Mouse (Mus musculus) CH12.LX (cell line): ENCODE measurements at regions not wholly inside any gene's neighbourhood (a gene's known extent, or its start where the extent isn't known, plus 50 kb on each side); places are given as distances from the start of the nearest gene placed in this dataset.

Experiments used
- DNase-seq: peaks from one replicate; pipeline ENCODE4 v3.0.0-alpha.2; 2013; ENCODE audit errors: extremely low read depth
- H3K27ac ChIP-seq: 2 replicates; pipeline ENCODE4 v1.5.1; 2012; ENCODE audit warnings: low read depth, mild to moderate bottlenecking, control low read depth, moderate library complexity; ENCODE audit not compliant: insufficient read depth
- H3K27me3 ChIP-seq: replicated peaks from 2 replicates; pipeline ENCODE3; 2012; ENCODE audit warnings: inconsistent platforms
- H3K36me3 ChIP-seq, 2 experiments: replicated peaks in 1 of 2; 2 replicates each; pipeline versions ENCODE3 to v1.6.1; 2012; ENCODE audit warnings: inconsistent platforms in 1 of 2, low read length in 1 of 2, mild to moderate bottlenecking in 1 of 2, mixed read lengths in 1 of 2, moderate library complexity in 1 of 2; ENCODE audit not compliant: control insufficient read depth in 1 of 2, insufficient read depth in 1 of 2
- H3K4me1 ChIP-seq, 2 experiments: 2 replicates each; pipeline ENCODE4 v1.6.1; 2012; ENCODE audit warnings: inconsistent platforms in 1 of 2, moderate library complexity in 1 of 2; ENCODE audit not compliant: insufficient read depth in 2 of 2, control insufficient read depth in 1 of 2
- H3K4me2 ChIP-seq: 2 replicates; pipeline ENCODE4 v1.6.1; 2012; ENCODE audit warnings: low read depth, mild to moderate bottlenecking, control low read depth; ENCODE audit not compliant: poor library complexity, insufficient read depth, severe bottlenecking
- H3K4me3 ChIP-seq, 3 experiments: fragments of 150-350 bp in 1 of 3; sonication (generic) in 1 of 3; replicated peaks in 1 of 3; 2 replicates each; pipeline versions ENCODE3 to v1.5.1; 2011 to 2012; ENCODE audit warnings: low read depth in 2 of 3, low read length in 2 of 3, mild to moderate bottlenecking in 2 of 3, moderate library complexity in 2 of 3, control low read depth in 1 of 3, improper control_type of control experiment in 1 of 3, inconsistent platforms in 1 of 3, mixed read lengths in 1 of 3; ENCODE audit not compliant: poor library complexity in 1 of 3
- H3K79me2 ChIP-seq: replicated peaks from 2 replicates; pipeline ENCODE4 v1.6.1; 2012; ENCODE audit warnings: mild to moderate bottlenecking, moderate library complexity; ENCODE audit not compliant: control insufficient read depth, poor library complexity, insufficient read depth, severe bottlenecking; ENCODE audit errors: extremely low read depth
- H3K9ac ChIP-seq: 2 replicates; pipeline ENCODE4 v1.6.1; 2012; ENCODE audit warnings: low read depth, mild to moderate bottlenecking, control low read depth, moderate library complexity; ENCODE audit not compliant: insufficient read depth
- H3K9me3 ChIP-seq: replicated peaks from 2 replicates; pipeline ENCODE3; 2012; ENCODE audit warnings: low read length, inconsistent platforms, mixed read lengths
- BHLHE40 ChIP-seq: IDR thresholded peaks from 2 replicates; pipeline ENCODE4 v1.6.1; 2011; ENCODE audit warnings: mild to moderate bottlenecking, low read depth, low read length, improper control_type of control experiment
- CHD1 ChIP-seq: IDR thresholded peaks from 2 replicates; pipeline ENCODE4 v1.6.1; 2012; ENCODE audit warnings: low read depth, low read length, improper control_type of control experiment, inconsistent platforms
- CHD2 ChIP-seq: IDR thresholded peaks from 2 replicates; pipeline ENCODE4 v1.6.1; 2011; ENCODE audit warnings: low read length, improper control_type of control experiment
- CTCF ChIP-seq, 2 experiments: IDR thresholded peaks in 1 of 2; conservative IDR thresholded peaks in 1 of 2; 2 replicates each; pipeline ENCODE4 v1.5.1; 2011 to 2012; ENCODE audit warnings: low read depth in 2 of 2, low read length in 2 of 2, improper control_type of control experiment in 1 of 2, inconsistent platforms in 1 of 2, mild to moderate bottlenecking in 1 of 2, moderate library complexity in 1 of 2
- E2F4 ChIP-seq: IDR thresholded peaks from 2 replicates; pipeline ENCODE4 v1.6.1; 2011; ENCODE audit warnings: low read depth, low read length, improper control_type of control experiment; ENCODE audit not compliant: insufficient replicate concordance
- ELF1 ChIP-seq: IDR thresholded peaks from 2 replicates; pipeline ENCODE4 v1.6.1; 2014; ENCODE audit warnings: low read depth, mild to moderate bottlenecking, inconsistent platforms, low read length, improper control_type of control experiment
- EP300 ChIP-seq: IDR thresholded peaks from 2 replicates; pipeline ENCODE4 v1.6.1; 2011; ENCODE audit warnings: low read length, improper control_type of control experiment
- HCFC1 ChIP-seq: IDR thresholded peaks from 2 replicates; pipeline ENCODE4 v1.6.1; 2012; ENCODE audit warnings: low read depth, mild to moderate bottlenecking, inconsistent platforms, low read length, improper control_type of control experiment
- IRF4 ChIP-seq: IDR thresholded peaks from 2 replicates; pipeline ENCODE4 v1.6.1; 2014; ENCODE audit warnings: low read depth, mild to moderate bottlenecking, inconsistent platforms, low read length, improper control_type of control experiment
- JUN ChIP-seq: IDR thresholded peaks from 2 replicates; pipeline ENCODE4 v1.6.1; 2011; ENCODE audit warnings: low read depth, mild to moderate bottlenecking, low read length, improper control_type of control experiment, moderate library complexity; ENCODE audit not compliant: insufficient read depth
- KAT2A ChIP-seq: IDR thresholded peaks from 2 replicates; pipeline ENCODE4 v1.6.1; 2012; ENCODE audit warnings: low read length, improper control_type of control experiment, inconsistent platforms; ENCODE audit not compliant: insufficient replicate concordance
- MAFK ChIP-seq: IDR thresholded peaks from 2 replicates; pipeline ENCODE4 v1.6.1; 2011; ENCODE audit warnings: low read length, improper control_type of control experiment; ENCODE audit not compliant: insufficient replicate concordance
- MAX ChIP-seq: IDR thresholded peaks from 2 replicates; pipeline ENCODE4 v1.6.1; 2011; ENCODE audit warnings: low read length, improper control_type of control experiment
- MAZ ChIP-seq: IDR thresholded peaks from 2 replicates; pipeline ENCODE4 v1.6.1; 2012; ENCODE audit warnings: low read depth, mild to moderate bottlenecking, inconsistent platforms, low read length, improper control_type of control experiment, moderate library complexity
- MEF2A ChIP-seq: IDR thresholded peaks from 2 replicates; pipeline ENCODE4 v1.6.1; 2014; ENCODE audit warnings: low read depth, mild to moderate bottlenecking, inconsistent platforms, low read length, improper control_type of control experiment, borderline replicate concordance
- MXI1 ChIP-seq: IDR thresholded peaks from 2 replicates; pipeline ENCODE4 v1.6.1; 2011; ENCODE audit warnings: mild to moderate bottlenecking, low read depth, low read length, improper control_type of control experiment
- NRF1 ChIP-seq: IDR thresholded peaks from 2 replicates; pipeline ENCODE4 v1.6.1; 2014; ENCODE audit warnings: low read depth, mild to moderate bottlenecking, inconsistent platforms, low read length, improper control_type of control experiment, moderate library complexity
- PAX5 ChIP-seq: IDR thresholded peaks from 2 replicates; pipeline ENCODE4 v1.6.1; 2012; ENCODE audit warnings: low read length, inconsistent platforms, mixed read lengths
- POLR2A ChIP-seq: IDR thresholded peaks from 2 replicates; pipeline ENCODE4 v1.6.1; 2011; ENCODE audit warnings: low read depth, mild to moderate bottlenecking, improper control_type of control experiment, low read length
- POLR2AphosphoS2 ChIP-seq: IDR thresholded peaks from 2 replicates; pipeline ENCODE4 v1.6.1; 2011; ENCODE audit warnings: low read depth, low read length, improper control_type of control experiment
- RAD21 ChIP-seq: IDR thresholded peaks from 2 replicates; pipeline ENCODE4 v1.6.1; 2011; ENCODE audit warnings: low read depth, mild to moderate bottlenecking, low read length, improper control_type of control experiment, moderate library complexity
- SIN3A ChIP-seq: IDR thresholded peaks from 2 replicates; pipeline ENCODE4 v1.6.1; 2012; ENCODE audit warnings: low read length, improper control_type of control experiment, inconsistent platforms
- SMC3 ChIP-seq: IDR thresholded peaks from 2 replicates; pipeline ENCODE4 v1.6.1; 2011; ENCODE audit warnings: low read depth, low read length, improper control_type of control experiment
- TBP ChIP-seq: conservative IDR thresholded peaks from 2 replicates; pipeline ENCODE4 v1.6.1; 2011; ENCODE audit warnings: low read depth, low read length, improper control_type of control experiment
- UBTF ChIP-seq: IDR thresholded peaks from 2 replicates; pipeline ENCODE4 v1.6.1; 2012; ENCODE audit warnings: low read depth, mild to moderate bottlenecking, inconsistent platforms, low read length, improper control_type of control experiment, moderate library complexity
- USF1 ChIP-seq: IDR thresholded peaks from 2 replicates; pipeline ENCODE4 v1.6.1; 2014; ENCODE audit warnings: low read depth, mild to moderate bottlenecking, inconsistent platforms, low read length, improper control_type of control experiment
- ZC3H11A ChIP-seq: IDR thresholded peaks from 2 replicates; pipeline ENCODE4 v1.6.1; 2012; ENCODE audit warnings: low read depth, mild to moderate bottlenecking, inconsistent platforms, low read length, improper control_type of control experiment
- ZKSCAN1 ChIP-seq: IDR thresholded peaks from 2 replicates; pipeline ENCODE4 v1.6.1; 2012; ENCODE audit warnings: low read depth, inconsistent platforms, low read length, improper control_type of control experiment, borderline replicate concordance
- ZMIZ1 ChIP-seq: IDR thresholded peaks from 2 replicates; pipeline ENCODE4 v1.6.1; 2012; ENCODE audit warnings: low read depth, mild to moderate bottlenecking, inconsistent platforms, low read length, improper control_type of control experiment
- dilution Hi-C: fragments of 300-500 bp; cut with MboI; formaldehyde crosslinking; loops from 2 replicates; pipeline ENCODE4 v1.14.3; 2020; ENCODE audit warnings: low sequenced_read_pairs; ENCODE audit not compliant: extremely low pct_unique_long_range_greater_than_20kb, extremely low pct_ligation_motif_present
- in situ Hi-C: fragments of 300-500 bp; cut with MboI; formaldehyde crosslinking; loops from 3 replicates; pipeline ENCODE4 v1.14.3; 2019; ENCODE audit warnings: low sequenced_read_pairs, low pct_ligation_motif_present, low pct_unique_long_range_greater_than_20kb, mixed read lengths

DNA sequence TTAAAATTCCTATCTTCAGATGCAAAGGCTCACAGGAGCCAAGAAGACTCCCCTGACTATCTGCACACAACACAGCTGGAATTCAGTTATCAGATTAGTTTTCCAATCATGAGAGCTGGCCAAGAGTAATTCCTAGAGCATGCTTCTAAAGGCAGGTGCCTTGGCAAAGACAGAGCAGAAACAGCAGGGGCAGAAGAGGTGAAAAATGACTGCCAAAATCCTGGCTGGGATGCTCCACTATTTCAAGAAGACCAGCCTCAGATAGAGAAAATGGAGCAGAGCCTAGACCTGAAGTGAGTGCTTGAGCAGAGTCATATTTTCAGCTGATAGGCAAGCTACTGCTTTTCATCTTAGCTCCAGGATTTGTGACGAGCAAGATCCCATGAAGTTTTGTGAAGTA is 450.5 kb upstream of the Cblb start:
- H3K36me3 ChIP-seq: no peaks in the 10 kb centered on the region
- no peak for DNase-seq
- no peaks in the 10 kb centered on the region for H3K4me1 ChIP-seq
- in situ Hi-C loops: no loop called here
- no peak overlapping the region for H3K4me2 ChIP-seq
- no peak overlapping the region for H3K9ac ChIP-seq
- H3K79me2 ChIP-seq: no peaks in the 10 kb centered on the region
- H3K4me3 ChIP-seq: no peak overlapping the region
- H3K27ac ChIP-seq: no peak overlapping the region
- dilution Hi-C loops: no loop called here
- H3K27me3 ChIP-seq: no peaks in the 10 kb centered on the region
- no peak for TF ChIP-seq BHLHE40
- no peak for TF ChIP-seq RAD21
- TF ChIP-seq TBP: no peak
- no peak for TF ChIP-seq ZMIZ1
- no peak for TF ChIP-seq ELF1
- TF ChIP-seq E2F4: no peak
- no peak for TF ChIP-seq CTCF (conservative IDR thresholded peaks at IDR 0.05 in 1 of 2, IDR thresholded peaks at IDR 0.05 in 1 of 2; ENCODE audit: low read depth in 2 of 2, low read length in 2 of 2)
- no peak for TF ChIP-seq POLR2AphosphoS2
- no peaks in the 10 kb centered on the region for H3K9me3 ChIP-seq

DNA sequence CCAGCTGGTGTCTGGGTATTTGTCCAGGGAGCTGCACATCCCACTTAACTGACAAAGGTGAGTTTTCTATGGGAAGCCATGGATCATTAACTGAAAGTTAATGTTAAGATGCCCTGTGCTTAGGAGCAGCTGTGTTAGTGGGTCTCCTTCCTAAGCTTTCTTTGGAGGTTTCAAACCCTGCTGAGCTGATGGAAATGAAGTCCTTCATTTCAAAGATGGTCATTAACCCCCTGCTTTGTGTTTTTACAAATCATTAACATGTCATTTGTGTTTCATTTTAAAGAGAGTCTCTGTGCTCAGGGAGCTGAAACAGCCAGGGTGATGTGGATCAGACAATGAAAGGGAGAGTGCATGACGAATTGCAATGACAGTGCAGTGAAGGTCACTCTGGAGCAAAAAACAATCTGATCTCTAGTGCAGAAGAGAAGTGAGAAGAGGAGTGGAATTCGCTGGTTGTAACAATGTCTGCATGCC is 441.1 kb upstream of the Cblb start:
- dilution Hi-C loops (no loop called here), in situ Hi-C loops (no loop called here)

DNA sequence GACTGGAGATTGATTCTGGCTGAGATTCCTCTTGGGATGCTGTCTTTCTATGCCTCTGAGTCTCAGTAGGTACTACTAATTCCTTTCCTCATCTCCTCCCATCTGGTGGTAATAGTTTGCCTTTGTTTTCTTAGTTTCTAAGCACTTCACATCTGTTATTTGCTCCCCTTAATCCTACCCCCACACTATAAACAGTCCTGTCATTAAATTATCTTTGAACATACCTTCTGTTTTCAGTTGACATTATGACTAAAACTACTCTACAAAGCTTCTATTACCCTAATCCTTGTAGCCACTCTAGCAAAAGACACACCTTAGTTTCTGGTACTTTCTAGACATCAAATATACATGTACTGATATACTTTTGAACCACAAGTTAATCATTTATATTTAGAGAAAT is 413.4 kb upstream of the Cblb start:
- Histone ChIP-seq H3K27ac (no peak overlapping the region), H3K4me1 (no peaks in the 10 kb centered on the region), H3K4me3 (no peak overlapping the region), H3K79me2 (no peaks in the 10 kb centered on the region), H3K36me3 (no peaks in the 10 kb centered on the region), H3K9ac (no peak overlapping the region), H3K27me3 (no peaks in the 10 kb centered on the region), H3K9me3 (no peaks in the 10 kb centered on the region), H3K4me2 (no peak overlapping the region)
- in situ Hi-C loops (no loop called here), dilution Hi-C loops (no loop called here)
- no peak for DNase-seq
- no peak for TF ChIP-seq PAX5
- no peak for TF ChIP-seq SIN3A
- TF ChIP-seq MAZ: no peak
- TF ChIP-seq MAX: no peak
- TF ChIP-seq CTCF (conservative IDR thresholded peaks at IDR 0.05 in 1 of 2, IDR thresholded peaks at IDR 0.05 in 1 of 2; ENCODE audit: low read depth in 2 of 2, low read length in 2 of 2): no peak
- no peak for TF ChIP-seq IRF4
- no peak for TF ChIP-seq MEF2A
- no peak for TF ChIP-seq CHD2
- TF ChIP-seq ELF1: no peak
- no peak for TF ChIP-seq KAT2A
- TF ChIP-seq JUN: no peak
- no peak for TF ChIP-seq USF1
- TF ChIP-seq MAFK: no peak
- TF ChIP-seq ZKSCAN1: no peak
- TF ChIP-seq ZMIZ1: no peak
- TF ChIP-seq SMC3: no peak

More for the DNA sequence above, 441.1 kb upstream of the Cblb start:
- no peak overlapping the region for H3K4me3 ChIP-seq
- H3K4me1 ChIP-seq: no peaks in the 10 kb centered on the region
- no peaks in the 10 kb centered on the region for H3K27me3 ChIP-seq
- no peaks in the 10 kb centered on the region for H3K9me3 ChIP-seq
- H3K4me2 ChIP-seq: no peak overlapping the region
- no peak for TF ChIP-seq E2F4
- no peak for TF ChIP-seq KAT2A
- no peak for TF ChIP-seq MAX
- TF ChIP-seq SMC3: no peak
- no peak for TF ChIP-seq HCFC1
- no peak for TF ChIP-seq UBTF
- no peak for TF ChIP-seq ZC3H11A
- no peak for TF ChIP-seq POLR2A
- no peak for TF ChIP-seq MXI1
- no peak for TF ChIP-seq NRF1
- TF ChIP-seq EP300: no peak
- no peak for TF ChIP-seq CHD1
- TF ChIP-seq MAFK: no peak
- DNase-seq: no peak
- no peaks in the 10 kb centered on the region for H3K79me2 ChIP-seq
- no peak overlapping the region for H3K9ac ChIP-seq
- H3K27ac ChIP-seq: no peak overlapping the region
- no peaks in the 10 kb centered on the region for H3K36me3 ChIP-seq
